Mouse (Mus musculus) spleen, adult 18-20 months (tissue): ENCODE results near the gene Map3k15.

Experiments used
- DNase-seq, 2 experiments: peaks; one replicate each; pipeline ENCODE4 v3.0.0; 2022; ENCODE audit warnings: mixed read lengths in 2 of 2

The Map3k15 gene

DNA sequence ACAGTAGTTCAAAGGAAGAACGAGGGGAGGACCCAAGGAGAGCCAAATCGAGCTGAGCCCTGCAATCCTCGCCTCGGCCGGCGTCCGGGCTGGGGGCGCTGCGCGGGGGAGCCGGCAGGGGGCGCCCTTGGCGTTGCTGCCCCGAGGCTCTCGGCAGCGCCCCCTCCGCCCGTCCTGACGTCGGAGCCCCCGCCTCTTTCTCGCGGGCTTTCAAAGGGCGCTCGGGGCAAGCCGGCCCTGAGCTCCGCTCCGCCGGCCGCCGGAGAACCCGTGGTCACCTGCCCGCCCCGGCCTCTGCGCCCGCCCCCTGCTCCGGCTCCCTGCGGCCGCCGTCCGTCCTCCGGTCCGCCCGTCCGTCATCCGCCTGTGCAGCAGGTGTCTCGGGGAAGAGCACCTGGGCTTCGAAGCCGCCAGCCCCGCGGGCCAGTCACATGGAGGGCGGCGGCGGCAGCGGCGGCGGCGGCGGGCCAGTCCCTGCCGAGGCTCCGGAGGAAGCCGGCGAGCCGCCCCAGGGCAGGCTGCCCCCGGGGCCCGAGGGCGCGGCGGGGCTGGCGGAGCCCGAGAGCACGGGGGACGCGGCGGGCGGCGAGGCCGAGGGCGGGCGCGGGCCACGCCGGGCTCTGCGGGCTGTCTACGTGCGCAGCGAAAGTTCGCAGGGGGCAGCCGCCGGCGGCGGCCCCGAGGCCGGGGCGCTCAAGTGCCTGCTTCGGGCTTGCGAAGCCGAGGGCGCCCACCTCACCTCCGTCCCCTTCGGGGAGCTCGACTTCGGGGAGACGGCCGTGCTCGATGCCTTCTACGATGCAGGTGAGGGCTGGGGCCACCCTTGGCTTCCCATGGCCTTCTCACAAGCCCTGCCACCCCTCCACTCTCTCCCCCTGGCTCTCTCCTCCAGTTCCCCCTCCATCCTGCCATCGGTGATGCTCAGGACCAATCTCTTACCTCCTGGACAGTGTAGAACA is at the start of gene Map3k15:
TSS of gene Map3k15 (plus strand) at position 432 of the 959 bp plus-strand sequence.
- DNase-seq, result peak; percentile 39 to 63

GRCm38 (mm10) chrX:159942569-159942968 is 45.7 kb upstream of the Map3k15 start:
- DNase-seq, result no peak

- DNase-seq, result no peak
Observed at GRCm38 (mm10) chrX:159943586-159943985, 44.6 kb upstream of the Map3k15 start.

GRCm38 (mm10) chrX:159953546-159954429 is 34.4 kb upstream of the Map3k15 start:
- DNase-seq, result no peak

- no peak for DNase-seq
Observed at GRCm38 (mm10) chrX:159954430-159954779, 33.8 kb upstream of the Map3k15 start.

GRCm38 (mm10) chrX:159955433-159955832 is 32.8 kb upstream of the Map3k15 start:
- DNase-seq, result no peak

DNA sequence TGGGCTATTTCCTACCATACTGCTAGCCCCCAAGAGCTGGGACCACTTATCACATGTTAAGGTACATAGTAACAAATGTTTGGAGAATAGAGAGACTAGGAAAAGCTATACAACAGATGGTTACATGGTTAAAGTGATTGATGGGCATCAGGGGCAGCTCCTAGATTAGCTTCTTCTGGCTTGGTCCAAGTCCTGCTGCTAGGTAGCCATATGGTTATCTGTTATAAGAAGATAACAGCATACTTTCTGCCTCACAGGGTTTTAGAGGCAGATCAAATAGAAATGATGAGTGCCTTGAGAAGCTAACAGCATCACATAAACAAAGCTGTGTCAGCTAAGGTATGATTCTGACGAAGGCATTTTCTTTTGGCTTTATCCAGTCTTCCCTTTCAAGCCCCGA is 26.8 kb upstream of the Map3k15 start:
- no peak for DNase-seq

DNA sequence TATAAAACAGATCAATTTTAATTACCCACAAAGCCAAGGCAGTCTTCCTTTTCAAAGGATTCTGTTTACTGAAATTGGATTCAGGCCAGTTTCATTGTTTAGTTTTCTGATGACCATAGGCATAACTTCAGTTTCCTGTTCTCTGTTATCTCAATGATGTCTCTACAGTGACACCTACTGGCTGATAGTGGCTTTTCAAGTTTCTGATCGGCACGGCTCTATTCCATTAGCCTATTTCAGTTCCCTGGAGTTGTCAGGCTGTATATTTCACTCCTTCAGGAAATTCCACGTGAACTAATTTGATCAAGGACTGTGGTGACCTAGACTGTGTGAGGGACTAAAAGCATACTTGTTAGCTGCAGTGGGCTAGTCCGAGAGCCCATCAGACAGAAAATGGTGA is 25.0 kb upstream of the Map3k15 start:
- peak in 1 of 2 experiments; percentile 20 for DNase-seq

DNA sequence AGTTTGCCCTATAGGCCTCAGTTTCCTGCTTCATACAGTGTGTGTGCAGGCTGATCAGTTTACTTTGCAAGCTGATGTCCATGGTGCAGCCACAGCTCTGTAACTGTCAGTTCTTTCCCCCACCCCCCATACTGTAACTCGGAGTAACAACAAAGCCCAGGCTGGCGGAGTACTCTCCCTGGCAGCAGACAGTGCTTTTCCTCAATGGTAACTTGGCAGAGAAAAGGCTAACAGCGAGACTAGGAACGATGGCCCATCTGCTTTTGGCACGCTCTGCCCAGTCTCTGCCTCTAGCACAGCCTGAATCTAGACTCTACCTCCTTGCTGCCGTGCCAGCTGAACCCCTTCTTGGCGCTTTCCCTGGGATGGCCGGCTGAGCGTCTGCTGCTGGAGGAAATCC is 24.3 kb upstream of the Map3k15 start:
- DNase-seq, result no peak

- DNase-seq, result no peak
Observed at GRCm38 (mm10) chrX:159969025-159969424, 19.2 kb upstream of the Map3k15 start.

- DNase-seq, result no peak
Observed at GRCm38 (mm10) chrX:159971091-159971779, 17.0 kb upstream of the Map3k15 start.

DNA sequence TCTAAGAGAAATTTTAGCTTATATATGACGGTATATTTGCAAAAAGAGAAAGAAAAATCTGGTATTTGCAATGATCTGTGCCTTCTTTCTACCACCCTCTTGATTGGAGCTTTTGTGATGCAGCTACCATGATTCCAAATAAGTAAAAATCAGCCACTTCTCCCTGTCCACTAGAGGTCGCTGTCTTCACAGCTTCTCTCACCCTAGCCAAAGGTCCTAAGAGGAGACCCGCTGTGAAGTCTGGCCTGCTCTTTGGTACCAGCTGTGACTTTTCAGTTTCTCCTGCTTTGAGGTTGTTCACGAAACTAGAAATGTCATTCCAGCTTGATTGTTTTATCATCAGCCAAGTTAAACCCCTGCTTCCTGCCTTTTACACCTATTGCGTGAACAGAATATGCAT is 14.5 kb upstream of the Map3k15 start:
- DNase-seq, result no peak

- no peak for DNase-seq
Observed at GRCm38 (mm10) chrX:159976243-159976642, 12.0 kb upstream of the Map3k15 start.

DNA sequence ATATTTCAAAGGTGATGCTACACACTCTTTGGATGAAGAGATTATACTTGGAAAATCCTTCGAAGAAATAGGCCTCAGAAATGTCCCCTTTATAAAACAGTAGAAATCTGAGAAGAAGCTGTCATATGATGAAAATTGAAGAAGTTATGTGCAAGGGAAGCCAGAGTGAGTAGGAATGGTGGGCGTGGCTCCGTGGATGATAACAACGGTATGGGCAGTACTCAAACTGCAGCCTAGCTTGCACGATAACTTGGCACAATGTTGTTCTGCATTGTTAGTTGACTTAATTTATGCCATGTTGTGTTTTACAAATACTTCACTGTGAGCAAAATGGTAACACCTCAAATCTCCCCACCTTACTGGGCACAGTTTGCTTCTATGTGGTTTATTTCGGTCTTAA is 7.6 kb downstream of the Map3k15 start:
- DNase-seq, result no peak

DNA sequence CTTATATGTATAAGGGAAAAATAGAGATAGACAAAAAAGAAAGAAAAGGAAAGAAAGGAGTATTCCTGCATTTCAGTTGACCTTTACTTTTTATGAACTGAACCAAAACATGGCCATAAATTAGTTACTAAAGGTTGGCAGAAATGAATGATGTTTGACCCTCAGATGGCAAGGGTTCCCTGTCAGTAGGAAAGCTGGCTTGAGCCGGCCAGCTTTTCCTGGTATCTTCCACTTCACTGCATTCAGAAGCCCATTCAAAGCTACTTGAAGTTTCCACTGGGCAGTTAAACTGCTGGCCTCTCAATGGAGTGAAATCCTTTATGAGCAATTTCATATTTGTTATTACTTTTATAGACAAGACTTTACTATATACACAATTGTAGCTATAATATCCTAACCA is 65.1 kb downstream of the Map3k15 start:
- no peak for DNase-seq

DNA sequence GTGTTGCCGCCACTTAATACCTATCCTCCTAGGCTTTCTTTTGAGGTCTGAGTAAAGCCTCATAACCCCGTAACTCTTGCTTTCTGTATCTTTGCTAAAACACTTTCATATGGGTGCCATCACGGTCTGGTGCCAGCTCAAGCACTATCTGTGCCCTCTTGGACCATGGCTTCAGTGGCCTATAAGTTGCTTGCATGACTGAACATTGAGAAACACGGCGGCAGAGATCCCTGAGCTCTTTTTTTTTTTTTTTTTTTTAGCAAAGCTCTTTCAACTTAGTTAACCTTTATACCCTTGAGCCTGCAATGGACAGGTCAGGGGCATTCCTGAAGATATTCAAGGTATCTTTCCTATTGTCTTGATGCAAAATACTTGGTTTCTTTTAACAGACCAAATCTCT is 66.4 kb downstream of the Map3k15 start:
- DNase-seq, result no peak

DNA sequence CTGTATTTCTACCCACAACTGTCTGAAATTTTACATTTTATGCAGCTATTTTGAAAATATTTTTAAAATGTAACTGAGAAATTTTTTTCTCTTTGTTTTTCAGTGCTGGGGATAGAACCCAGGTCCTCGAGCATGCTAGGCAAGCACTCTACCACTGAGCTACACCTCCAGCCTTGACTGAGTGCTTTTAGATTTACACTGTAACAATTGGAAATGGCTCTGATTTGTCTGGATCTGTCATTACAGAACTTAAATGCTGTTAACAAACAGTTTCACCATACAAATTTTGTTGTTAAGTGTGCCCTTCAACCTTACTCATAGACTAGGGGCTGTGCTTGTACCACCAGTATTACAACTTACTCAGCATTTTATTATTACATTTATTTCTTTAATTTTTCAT is 103.7 kb downstream of the Map3k15 start:
- no peak for DNase-seq

DNA sequence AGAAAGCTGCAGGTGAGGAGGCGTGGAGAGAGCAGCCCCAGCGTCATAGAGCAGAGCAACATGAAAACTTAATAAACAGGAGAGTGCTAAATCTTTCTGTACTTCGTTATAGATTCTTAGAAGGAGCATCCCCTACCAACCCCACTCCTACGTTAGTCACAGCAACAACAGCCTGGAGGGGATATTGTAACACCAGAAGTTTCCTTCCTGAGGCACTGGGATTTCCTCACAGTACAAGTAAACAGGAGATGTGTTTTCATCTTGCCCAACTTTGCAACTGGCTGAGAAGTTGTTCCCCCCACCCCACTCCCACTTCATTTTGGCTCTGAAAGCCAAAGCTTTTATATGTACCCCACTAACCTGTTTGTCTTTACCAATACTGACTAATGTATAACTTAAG is 119.6 kb downstream of the Map3k15 start:
- no peak for DNase-seq

- no peak for DNase-seq
Observed at GRCm38 (mm10) chrX:160113777-160114176, 125.5 kb downstream of the Map3k15 start.

DNA sequence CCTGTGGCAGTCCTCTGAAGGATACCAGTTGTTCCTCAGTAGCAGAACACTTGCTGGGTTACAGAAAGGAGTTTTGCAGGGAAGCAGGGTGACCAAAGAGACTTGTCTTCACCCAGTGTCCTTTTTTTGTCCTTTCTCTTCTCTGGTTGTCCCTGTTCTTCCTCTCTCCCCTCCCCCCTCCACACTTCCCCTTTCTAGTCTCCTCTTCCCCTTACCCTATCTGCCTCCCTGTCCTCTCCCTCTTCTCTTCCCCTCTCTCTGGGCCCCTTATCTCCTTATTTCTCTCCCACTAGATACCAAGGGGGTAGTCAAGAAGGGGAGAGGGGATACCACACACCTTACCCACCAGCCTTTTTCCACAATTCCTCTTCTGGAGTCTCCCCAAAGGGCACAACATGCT is 127.8 kb downstream of the Map3k15 start:
- DNase-seq, result peak in 1 of 2 experiments; percentile 3

- DNase-seq, result peak in 1 of 2 experiments; percentile 55
Observed at GRCm38 (mm10) chrX:160116658-160117057, 128.4 kb downstream of the Map3k15 start.

GRCm38 (mm10) chrX:160134136-160134843 is 146.1 kb downstream of the Map3k15 start:
- DNase-seq, result no peak
